Mouse (Mus musculus) kidney, postnatal 0 days (tissue): ENCODE measurements at regions not wholly inside any gene's neighbourhood (a gene's known extent, or its start where the extent isn't known, plus 50 kb on each side); places are given as distances from the start of the nearest gene placed in this dataset.
A peak's percentile ranks its signal among the peaks of the same experiment; 100 is the strongest.
"Not testable (repeated sequence)": the region's sequence is repeated elsewhere in the genome, so short reads cannot be mapped to it uniquely, and the experiment has no call there.

Experiments used
- ATAC-seq: fragments of 200-750 bp; cut with Nextera tagmentation; replicated peaks from 2 replicates; pipeline ENCODE4 v1.8.0; 2017; ENCODE audit warnings: low read depth, moderate number of reproducible peaks, moderate TSS enrichment, moderate library complexity; ENCODE audit not compliant: low FRiP score
- DNase-seq: peaks from one replicate; pipeline ENCODE4 v3.0.0-alpha.2; 2016; ENCODE audit warnings: low spot score
- H3K27ac ChIP-seq: fragments of 300-500 bp; sonication (generic); 2 replicates; pipeline ENCODE4 v1.5.1; 2014; ENCODE audit warnings: mild to moderate bottlenecking
- H3K27me3 ChIP-seq: fragments of 300-500 bp; sonication (generic); 2 replicates; pipeline ENCODE4 v1.6.1; 2014; ENCODE audit warnings: low read length, mixed read lengths; ENCODE audit not compliant: insufficient read depth
- H3K36me3 ChIP-seq: fragments of 300-500 bp; sonication (generic); 2 replicates; pipeline ENCODE4 v1.6.1; 2014; ENCODE audit warnings: low read length, mixed read lengths; ENCODE audit not compliant: insufficient read depth
- H3K4me1 ChIP-seq: fragments of 300-500 bp; sonication (generic); replicated peaks from 2 replicates; pipeline ENCODE4 v1.6.1; 2014; ENCODE audit warnings: antibody characterized with exemption, low read length, mixed read lengths; ENCODE audit not compliant: insufficient read depth
- H3K4me2 ChIP-seq: fragments of 300-500 bp; sonication (generic); 2 replicates; pipeline ENCODE4 v1.6.1; 2014; ENCODE audit warnings: mild to moderate bottlenecking, low read length, moderate library complexity, mixed read lengths
- H3K4me3 ChIP-seq: fragments of 300-500 bp; sonication (generic); replicated peaks from 2 replicates; pipeline ENCODE4 v1.5.1; 2014; ENCODE audit warnings: low read depth, low read length
- H3K9ac ChIP-seq: fragments of 300-500 bp; sonication (generic); 2 replicates; pipeline ENCODE4 v1.6.1; 2014; ENCODE audit warnings: low read depth, low read length
- H3K9me3 ChIP-seq: fragments of 300-500 bp; sonication (generic); replicated peaks from 2 replicates; pipeline ENCODE4 v1.6.1; 2016; ENCODE audit warnings: low read length, inconsistent platforms, mixed read lengths
- CTCF ChIP-seq: IDR thresholded peaks from 2 replicates; pipeline ENCODE4 v1.5.1; 2016; ENCODE audit warnings: antibody characterized with exemption, low read depth, mild to moderate bottlenecking, moderate library complexity
- WGBS: fragments of 180-500 bp; shearing (Covaris S2); extraction: QIAGEN DNeasy Blood & Tissue Kit; methylation state at CpG from one replicate; pipeline ENCODE4 v1.1.7; 2014; 5-methylcytosine and 5-hydroxymethylcytosine counted together

GRCm38 (mm10) chr4:71332018-71332417, 425.7 kb downstream of the Gm11232 start:
- Histone ChIP-seq H3K27me3 (no peaks in the 10 kb centered on the region), H3K9me3 (no peaks in the 10 kb centered on the region), H3K36me3 (no peaks in the 10 kb centered on the region), H3K4me3 (no peak overlapping the region), H3K4me2 (no peak overlapping the region), H3K27ac (no peak overlapping the region), H3K4me1 (no peaks in the 10 kb centered on the region), H3K9ac (no peak overlapping the region)
- peak; percentile 60 for TF ChIP-seq CTCF
- DNase-seq (no peak), ATAC-seq (no peak)
- WGBS: 81% methylated on average over 4 of the region's 4 CpGs

- no peak overlapping the region for H3K27ac ChIP-seq
- H3K4me1 ChIP-seq: no peaks in the 10 kb centered on the region
- no peaks in the 10 kb centered on the region for H3K27me3 ChIP-seq
- DNase-seq (no peak), ATAC-seq (no peak)
- no peaks in the 10 kb centered on the region for H3K36me3 ChIP-seq
- no peaks in the 10 kb centered on the region for H3K9me3 ChIP-seq
- no peak overlapping the region for H3K4me3 ChIP-seq
- H3K9ac ChIP-seq: no peak overlapping the region
- TF ChIP-seq CTCF: no peak
- no peak overlapping the region for H3K4me2 ChIP-seq
Observed at GRCm38 (mm10) chr4:71316605-71317004, 441.2 kb downstream of the Gm11232 start.

- no peak for TF ChIP-seq CTCF
- Histone ChIP-seq H3K9ac (no peak overlapping the region), H3K4me1 (no peaks in the 10 kb centered on the region), H3K36me3 (no peaks in the 10 kb centered on the region), H3K4me3 (no peak overlapping the region), H3K27ac (no peak overlapping the region), H3K9me3 (no peaks in the 10 kb centered on the region), H3K27me3 (no peaks in the 10 kb centered on the region), H3K4me2 (no peak overlapping the region)
- no peak for ATAC-seq
- WGBS: 56% methylated on average over 6 of the region's 6 CpGs
- DNase-seq: no peak
Observed at GRCm38 (mm10) chr4:71307176-71307612, 450.6 kb downstream of the Gm11232 start.

GRCm38 (mm10) chr4:71306690-71307089, 451.1 kb downstream of the Gm11232 start:
- ATAC-seq: no peak
- 77% methylated on average over 6 of the region's 6 CpGs for WGBS

GRCm38 (mm10) chr4:71295716-71296115, 462.0 kb downstream of the Gm11232 start:
- H3K36me3 ChIP-seq, H3K4me1 ChIP-seq, H3K27me3 ChIP-seq, H3K9ac ChIP-seq, H3K27ac ChIP-seq, ATAC-seq, DNase-seq, H3K9me3 ChIP-seq, H3K4me3 ChIP-seq, H3K4me2 ChIP-seq: not testable (repeated sequence)
- 67% methylated on average over 3 of the region's 3 CpGs for WGBS

More at GRCm38 (mm10) chr4:71306690-71307089, 451.1 kb downstream of the Gm11232 start:
- Histone ChIP-seq H3K4me3 (no peak overlapping the region), H3K9me3 (no peaks in the 10 kb centered on the region), H3K27me3 (no peaks in the 10 kb centered on the region), H3K27ac (no peak overlapping the region), H3K36me3 (no peaks in the 10 kb centered on the region), H3K4me2 (no peak overlapping the region), H3K9ac (no peak overlapping the region), H3K4me1 (no peaks in the 10 kb centered on the region)
- TF ChIP-seq CTCF: no peak
- DNase-seq: peak; percentile 21

GRCm38 (mm10) chr4:71291741-71292149, 466.0 kb downstream of the Gm11232 start:
- no peaks in the 10 kb centered on the region; the same call in 1 of the 2 replicates for H3K9me3 ChIP-seq
- H3K4me2 ChIP-seq: no peak overlapping the region
- H3K4me3 ChIP-seq: no peak overlapping the region
- WGBS: 80% methylated on average over 10 of the region's 10 CpGs
- no peak for TF ChIP-seq CTCF
- H3K36me3 ChIP-seq: no peaks in the 10 kb centered on the region
- ATAC-seq (no peak), DNase-seq (no peak)
- no peaks in the 10 kb centered on the region for H3K27me3 ChIP-seq
- no peak overlapping the region for H3K9ac ChIP-seq
- no peak overlapping the region for H3K27ac ChIP-seq
- no peaks in the 10 kb centered on the region for H3K4me1 ChIP-seq

- not testable (repeated sequence) for H3K9me3 ChIP-seq, H3K4me1 ChIP-seq, H3K27ac ChIP-seq, H3K4me3 ChIP-seq, H3K4me2 ChIP-seq, H3K9ac ChIP-seq, H3K27me3 ChIP-seq, H3K36me3 ChIP-seq, ATAC-seq, DNase-seq
- WGBS: 94% methylated on average over 22 of the region's 22 CpGs
Observed at GRCm38 (mm10) chr4:71291111-71291740, 466.5 kb downstream of the Gm11232 start.
